Mouse (Mus musculus) megakaryocyte, embryonic 14.5 days (primary cell): ENCODE results near the gene Fkbp5.

Experiments
- FLI1 ChIP-seq: IDR thresholded peaks from 2 replicates; pipeline ENCODE4 v1.6.1; 2012; ENCODE audit warnings: low read length, inconsistent platforms, mixed read lengths
- GATA1 ChIP-seq: IDR thresholded peaks from 3 replicates; pipeline ENCODE4 v1.6.1; 2012; ENCODE audit warnings: mixed read lengths, low read length, inconsistent platforms, borderline replicate concordance

DNA sequence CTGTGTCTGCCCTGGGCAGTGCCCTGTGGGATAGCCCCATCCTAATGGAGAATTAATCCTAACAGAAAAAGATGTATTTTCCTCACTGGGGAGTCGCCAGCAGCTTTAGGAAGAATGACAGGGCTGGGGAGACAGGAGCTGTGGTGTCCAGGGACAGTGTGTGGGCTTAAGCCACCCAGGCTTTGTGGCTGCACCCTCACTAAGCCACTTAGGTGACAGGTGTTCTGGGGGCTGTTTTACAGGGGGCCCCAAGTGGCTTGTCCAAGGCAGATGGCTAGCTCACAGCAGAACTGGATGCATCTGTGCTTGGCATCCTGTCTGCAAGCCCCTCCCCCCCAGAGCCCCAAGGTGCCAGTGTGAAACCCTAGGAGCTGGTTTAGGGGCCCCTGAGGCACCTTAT, 145.4 kb downstream of the Fkbp5 start:
- TF ChIP-seq GATA1, result no peak
- no peak for TF ChIP-seq FLI1
